Mouse (Mus musculus) midbrain, embryonic 10.5 days (tissue): ENCODE data around the gene Dtx3l. TPM values are rescaled to one million over a fixed set of nuclear protein-coding genes. Genes with fewer than 3 reads are reported as not detected.
"Not testable (repeated sequence)": the region's sequence is repeated elsewhere in the genome, so short reads cannot be mapped to it uniquely, and the experiment has no call there.

Experiments used
- DNase-seq: peaks from one replicate; pipeline ENCODE4 v3.0.0-alpha.2; 2017; ENCODE audit warnings: low spot score
- H3K27ac ChIP-seq: fragments of 300-500 bp; sonication (generic); replicated peaks from 2 replicates; pipeline ENCODE4 v1.5.1; 2016; ENCODE audit warnings: mild to moderate bottlenecking
- H3K27me3 ChIP-seq: fragments of 300-500 bp; sonication (generic); 2 replicates; pipeline ENCODE4 v1.6.1; 2016; ENCODE audit warnings: low read depth, mild to moderate bottlenecking; ENCODE audit not compliant: poor library complexity, severe bottlenecking
- H3K36me3 ChIP-seq: fragments of 300-500 bp; sonication (generic); 2 replicates; pipeline ENCODE4 v1.6.1; 2016; ENCODE audit warnings: mild to moderate bottlenecking, moderate library complexity
- H3K4me1 ChIP-seq: fragments of 300-500 bp; sonication (generic); 2 replicates; pipeline ENCODE4 v1.6.1; 2016
- H3K4me3 ChIP-seq: fragments of 300-500 bp; sonication (generic); 2 replicates; pipeline ENCODE4 v1.5.1; 2016; ENCODE audit warnings: mild to moderate bottlenecking, moderate library complexity
- H3K9me3 ChIP-seq: fragments of 300-500 bp; sonication (generic); replicated peaks from 2 replicates; pipeline ENCODE4 v1.6.1; 2016; ENCODE audit warnings: mild to moderate bottlenecking
- WGBS: fragments of 180-500 bp; shearing (Covaris S2); methylation state at CpG from one replicate; pipeline ENCODE4 v1.1.7; 2016; 5-methylcytosine and 5-hydroxymethylcytosine counted together
- polyA plus RNA-seq: library from polyadenylated mRNA; unstranded; fragments of >200 nt; fragmentation: Nextera tagmentation; extraction: Ambion mirVana; gene quantifications from 2 replicates; pipeline ENCODE4 v1.2.1, GENCODE M21; 2016

The Dtx3l gene
- 2.8 and 2.9 TPM in 2 replicates for polyA plus RNA-seq

DNA sequence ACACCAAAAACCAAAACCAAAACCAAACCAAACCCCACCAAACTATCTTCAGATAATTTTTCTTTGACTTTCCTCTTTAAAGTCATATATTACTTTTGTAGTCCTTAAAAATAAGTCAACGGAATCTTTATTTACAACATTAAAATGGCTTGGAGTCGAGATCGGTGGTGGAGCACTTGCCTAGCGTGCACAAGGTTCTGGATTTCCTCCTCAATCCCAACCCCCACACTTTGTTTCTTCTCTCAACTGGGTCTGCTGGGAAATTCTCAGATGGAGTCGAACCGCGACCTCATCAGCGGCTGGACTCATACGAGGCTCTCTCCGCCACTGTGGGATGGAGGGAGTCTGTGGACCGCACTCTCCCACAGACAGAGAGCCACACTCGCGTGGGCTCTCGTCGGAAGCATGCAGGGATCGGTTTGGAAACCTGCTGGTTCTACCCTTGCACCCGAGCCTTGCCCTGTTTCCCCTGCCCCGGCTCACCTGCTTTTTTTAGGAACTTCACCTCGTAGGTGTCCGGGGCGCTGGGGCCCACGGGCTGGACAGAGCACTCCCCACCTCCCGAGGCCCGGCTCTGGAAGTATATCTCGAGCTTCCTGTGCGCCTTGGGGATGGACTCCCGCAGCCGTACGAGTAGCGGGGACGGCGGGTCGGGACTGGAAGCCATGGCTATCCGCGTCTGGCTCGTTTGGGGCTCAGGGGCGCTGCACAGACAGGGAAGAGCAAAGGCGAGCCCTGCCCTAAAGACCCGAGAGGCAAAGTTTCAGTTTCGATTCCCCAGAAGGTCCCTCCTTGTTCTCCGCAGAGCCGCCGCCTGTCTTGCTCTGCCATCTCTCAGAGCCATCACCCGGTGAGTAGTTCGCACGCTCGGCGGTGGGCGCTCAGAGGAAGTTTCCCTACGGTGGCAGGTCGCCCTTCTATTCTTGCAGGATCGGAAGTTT, at the start of gene Dtx3l, which contains the start of gene Parp9:
Gene Dtx3l (minus strand): TSS at position 941 of the 941 bp plus-strand sequence.
Gene Parp9 (plus strand): TSS at position 260 of the 941 bp plus-strand sequence.
- peak within 1 kb of the TSS; percentile 84 for H3K27ac ChIP-seq

DNA sequence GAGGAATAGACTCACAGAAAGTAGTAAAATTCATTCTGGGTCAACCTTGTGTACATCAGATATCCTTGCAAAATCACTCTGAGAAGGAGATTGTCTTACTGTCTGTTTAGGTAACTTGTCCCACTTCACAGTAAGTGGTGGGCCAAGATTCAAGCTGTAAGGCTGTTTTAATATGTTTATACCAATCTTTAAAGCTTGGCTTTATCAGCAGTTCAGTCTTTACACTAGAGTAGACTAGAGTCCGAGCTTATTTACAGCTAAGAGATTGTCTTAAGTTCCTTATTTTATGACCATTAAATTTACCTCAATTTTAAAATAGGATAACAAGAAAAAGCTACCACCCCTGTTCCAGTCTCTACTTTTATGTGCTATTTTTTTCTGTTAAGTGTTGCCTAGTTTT, 49.0 kb upstream of the Dtx3l start:
- Histone ChIP-seq H3K4me3 (no peak overlapping the region), H3K9me3 (no peaks in the 10 kb centered on the region), H3K27ac (no peak overlapping the region), H3K36me3 (peaks cover 11% of the 10 kb centered on the region), H3K4me1 (peaks cover 10% of the 10 kb centered on the region), H3K27me3 (no peaks in the 10 kb centered on the region)
- DNase-seq: no peak
- 87% methylated on average over 1 of the region's 1 CpGs for WGBS

More for the DNA sequence above, at the start of gene Dtx3l, which contains the start of gene Parp9:
- 2% methylated on average over 52 of the region's 52 CpGs for WGBS
- Histone ChIP-seq H3K9me3 (no peaks in the 10 kb centered on the region), H3K4me1 (peaks cover 15% of the 10 kb centered on the region), H3K36me3 (no peaks in the 10 kb centered on the region), H3K4me3 (peak within 1 kb of the TSS; percentile 75), H3K27me3 (peaks cover 31% of the 10 kb centered on the region)
- DNase-seq: peak; percentile 65

DNA sequence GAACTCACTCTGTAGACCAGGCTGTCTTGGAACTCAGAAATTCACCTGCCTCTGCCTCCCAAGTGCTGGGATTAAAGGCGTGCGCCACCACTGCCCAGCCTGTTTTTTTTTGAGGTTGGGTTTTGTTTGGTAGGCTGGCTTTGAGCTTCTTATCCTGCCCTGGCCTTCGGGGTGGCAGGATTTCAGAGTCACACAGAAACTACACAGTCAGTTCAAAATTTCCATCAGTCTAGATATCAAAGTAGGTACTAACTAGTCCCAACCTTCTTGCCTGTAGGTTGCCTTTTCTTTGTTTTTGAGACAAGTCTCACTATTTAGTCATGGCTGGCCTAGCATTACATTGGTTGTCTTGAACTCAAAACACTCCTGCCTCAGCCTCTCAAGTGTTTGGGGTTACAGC, 45.5 kb upstream of the Dtx3l start:
- H3K9me3 ChIP-seq: peaks cover 3% of the 10 kb centered on the region
- no peak overlapping the region for H3K27ac ChIP-seq
- peaks cover 16% of the 10 kb centered on the region for H3K4me1 ChIP-seq
- no peaks in the 10 kb centered on the region for H3K27me3 ChIP-seq
- WGBS: 73% methylated on average over 3 of the region's 3 CpGs
- DNase-seq: no peak
- H3K36me3 ChIP-seq: peaks cover 10% of the 10 kb centered on the region
- peak overlapping the region; percentile 93 for H3K4me3 ChIP-seq

DNA sequence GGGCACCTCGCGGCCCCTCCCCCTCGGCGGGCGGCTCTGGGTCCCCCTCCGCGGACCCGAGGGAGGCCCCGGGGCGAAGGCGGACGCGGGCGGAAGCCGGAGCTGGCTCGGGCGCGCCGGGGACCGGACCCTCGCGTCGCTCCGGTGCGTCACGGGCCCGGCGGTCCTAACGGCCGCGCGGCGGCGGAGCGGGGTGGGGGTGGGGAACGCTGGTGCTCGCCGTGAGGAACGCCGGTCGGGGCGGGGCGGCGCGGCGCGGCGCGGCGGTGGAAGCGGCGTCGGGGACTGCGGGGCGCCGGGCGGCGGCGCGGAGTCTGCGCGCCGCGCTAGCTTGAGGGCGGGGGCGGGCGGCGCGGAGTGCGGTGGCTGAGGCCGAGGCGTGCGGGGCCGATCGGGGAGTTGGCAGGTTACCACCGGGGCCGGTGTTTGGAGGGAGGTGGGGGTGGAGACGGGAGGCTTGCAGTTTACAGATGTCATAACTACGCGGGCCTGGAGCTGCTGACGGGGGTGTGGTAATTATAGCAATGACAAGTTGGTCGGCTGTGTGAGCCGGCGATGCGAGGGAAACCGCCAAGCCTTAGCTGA, 44.7 kb upstream of the Dtx3l start:
- no peak for DNase-seq
- Histone ChIP-seq H3K4me3 (peak overlapping the region; percentile 93), H3K27me3 (no peaks in the 10 kb centered on the region), H3K9me3 (peaks cover 3% of the 10 kb centered on the region), H3K4me1 (peaks cover 16% of the 10 kb centered on the region), H3K36me3 (peaks cover 3% of the 10 kb centered on the region; the same call in 1 of the 2 replicates), H3K27ac (peak overlapping the region; percentile 98)
- WGBS: 1% methylated on average over 74 of the region's 86 CpGs

DNA sequence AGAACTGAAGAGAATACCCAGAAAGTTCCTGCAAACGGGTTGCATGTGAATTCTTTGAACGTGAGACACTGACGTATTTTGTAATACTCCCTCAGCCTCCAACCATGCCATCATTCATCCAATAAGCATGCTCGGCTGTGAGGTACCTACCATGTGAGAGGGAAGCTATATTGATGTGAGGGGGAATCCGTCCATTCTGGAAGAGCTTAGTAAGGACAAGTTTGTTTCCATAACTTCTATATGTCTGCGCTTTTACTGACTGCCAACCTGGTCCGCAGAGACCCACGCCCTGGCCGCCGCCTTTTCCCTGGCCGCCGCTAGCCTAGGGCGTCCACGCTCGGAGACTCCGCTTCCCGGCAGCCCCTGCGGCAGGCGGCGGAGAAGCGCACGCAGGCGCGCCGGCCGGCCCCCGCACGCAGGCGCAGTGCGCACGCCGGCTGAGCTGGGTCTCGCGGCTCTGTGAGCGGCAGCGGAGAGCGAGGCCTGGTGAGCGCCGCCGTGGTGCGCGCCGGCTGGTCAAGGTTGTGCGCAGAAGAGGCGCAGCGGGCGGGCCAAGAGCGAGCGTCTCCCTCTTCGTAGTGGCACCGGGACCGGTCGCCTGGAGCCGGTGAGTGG, 44.1 kb upstream of the Dtx3l start:
- H3K27me3 ChIP-seq: no peaks in the 10 kb centered on the region
- peak; percentile 91 for DNase-seq
- peak overlapping the region; percentile 93 for H3K4me3 ChIP-seq
- peaks cover 3% of the 10 kb centered on the region for H3K9me3 ChIP-seq
- H3K36me3 ChIP-seq: no peaks in the 10 kb centered on the region
- peaks cover 16% of the 10 kb centered on the region for H3K4me1 ChIP-seq
- under 1% methylated on average over 54 of the region's 54 CpGs for WGBS
- peak overlapping the region; percentile 98 for H3K27ac ChIP-seq

DNA sequence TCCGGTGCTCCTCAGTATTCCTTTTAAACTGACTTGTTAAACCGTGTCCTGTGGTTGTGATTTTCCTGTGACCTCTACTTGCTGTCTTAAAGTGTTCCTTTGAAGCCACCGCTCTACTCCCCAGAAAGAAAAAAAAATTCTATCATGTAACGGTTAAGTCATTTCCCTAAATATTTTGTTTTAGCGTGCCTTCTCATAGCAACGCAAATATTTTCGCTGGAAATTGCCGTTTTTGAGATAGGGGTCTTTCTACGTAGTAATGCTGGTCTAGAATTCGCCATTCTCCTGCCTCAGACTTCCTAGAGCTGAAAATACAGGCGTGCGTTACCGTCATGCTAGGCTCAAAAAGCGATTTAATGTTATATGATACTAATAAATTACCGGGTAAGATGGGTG, 43.6 kb upstream of the Dtx3l start:
- H3K27me3 ChIP-seq: no peaks in the 10 kb centered on the region
- H3K9me3 ChIP-seq: peaks cover 3% of the 10 kb centered on the region
- no peaks in the 10 kb centered on the region for H3K36me3 ChIP-seq
- peak overlapping the region; percentile 93 for H3K4me3 ChIP-seq
- H3K27ac ChIP-seq: peak overlapping the region; percentile 98
- WGBS: 6% methylated on average over 15 of the region's 15 CpGs
- DNase-seq: no peak
- peaks cover 16% of the 10 kb centered on the region for H3K4me1 ChIP-seq

DNA sequence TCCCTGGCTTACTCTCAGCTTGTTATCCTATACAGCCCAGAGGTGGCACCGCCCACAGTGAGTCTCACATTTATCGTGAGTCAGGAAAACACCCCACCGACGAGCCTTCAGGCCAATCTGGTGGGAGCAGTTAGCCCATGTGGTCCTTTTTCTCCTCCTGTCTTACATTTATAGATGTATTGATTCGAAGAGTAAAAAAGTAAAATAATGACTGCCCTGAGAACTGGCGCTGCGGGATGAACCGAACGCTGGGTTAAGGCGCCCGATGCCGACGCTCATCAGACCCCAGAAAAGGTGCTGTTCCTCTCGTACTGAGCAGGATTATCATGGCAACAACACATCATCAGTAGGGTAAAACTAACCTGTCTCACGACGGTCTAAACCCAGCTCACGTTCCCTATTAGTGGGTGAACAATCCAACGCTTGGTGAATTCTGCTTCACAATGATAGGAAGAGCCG, 42.4 kb upstream of the Dtx3l start:
- WGBS: 51% methylated on average over 19 of the region's 19 CpGs
- no peak overlapping the region for H3K27ac ChIP-seq
- H3K27me3 ChIP-seq: no peaks in the 10 kb centered on the region
- H3K4me1 ChIP-seq: peaks cover 16% of the 10 kb centered on the region
- H3K9me3 ChIP-seq: peaks cover 3% of the 10 kb centered on the region
- H3K4me3 ChIP-seq: no peak overlapping the region
- DNase-seq: peak; percentile 100
- no peaks in the 10 kb centered on the region for H3K36me3 ChIP-seq

DNA sequence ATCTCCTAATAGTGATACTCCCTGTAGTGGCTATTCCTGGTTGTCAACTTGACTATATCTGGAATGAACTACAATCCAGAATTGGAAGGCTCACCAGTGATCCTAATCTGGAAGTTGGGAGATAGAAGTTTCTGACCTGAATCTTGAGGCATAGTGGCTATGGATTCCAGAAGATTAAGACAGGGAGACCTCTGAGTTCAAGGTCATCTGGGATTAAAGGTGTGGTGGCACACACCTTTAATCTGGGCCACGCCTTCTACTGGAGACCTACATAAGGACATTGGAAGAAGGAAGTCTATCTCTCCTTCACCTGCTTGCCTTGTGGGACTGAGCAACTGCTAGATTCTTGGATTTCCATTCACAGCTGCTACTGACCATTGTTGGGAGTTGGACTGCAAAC, 39.5 kb upstream of the Dtx3l start, which contains the start of gene Kpna1:
Gene Kpna1 (plus strand): TSS at position 301 of the 400 bp plus-strand sequence.
- not testable (repeated sequence) for H3K27me3 ChIP-seq, DNase-seq
- 91% methylated on average over 1 of the region's 1 CpGs for WGBS

DNA sequence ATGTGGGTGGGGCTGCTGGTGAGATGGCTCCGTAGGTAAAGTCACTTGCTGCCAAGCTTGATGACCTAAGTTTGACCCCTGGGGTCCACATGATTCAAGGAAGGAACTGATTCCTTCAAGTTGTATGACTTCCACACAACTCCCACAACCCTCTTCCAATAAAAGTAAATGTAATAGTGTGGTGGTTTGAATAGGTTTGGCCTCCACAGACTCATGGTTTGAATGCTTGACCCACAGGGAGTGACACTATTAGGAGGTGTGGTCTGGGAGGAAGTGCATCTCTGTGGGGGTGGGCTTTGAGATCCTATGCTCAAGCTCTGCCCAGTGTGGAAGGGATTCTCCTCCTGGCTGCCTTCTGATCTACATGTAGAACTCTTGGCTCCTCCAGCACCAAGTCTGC, 35.1 kb upstream of the Dtx3l start:
- WGBS: 68% methylated on average over 1 of the region's 1 CpGs
- H3K4me3 ChIP-seq: no peak overlapping the region
- no peaks in the 10 kb centered on the region for H3K36me3 ChIP-seq
- no peaks in the 10 kb centered on the region for H3K4me1 ChIP-seq
- no peaks in the 10 kb centered on the region for H3K27me3 ChIP-seq
- H3K9me3 ChIP-seq: no peaks in the 10 kb centered on the region
- no peak for DNase-seq
- H3K27ac ChIP-seq: no peak overlapping the region

More for the DNA sequence above, 39.5 kb upstream of the Dtx3l start, which contains the start of gene Kpna1:
- not testable (repeated sequence) for H3K4me3 ChIP-seq, H3K9me3 ChIP-seq, H3K36me3 ChIP-seq, H3K27ac ChIP-seq, H3K4me1 ChIP-seq

DNA sequence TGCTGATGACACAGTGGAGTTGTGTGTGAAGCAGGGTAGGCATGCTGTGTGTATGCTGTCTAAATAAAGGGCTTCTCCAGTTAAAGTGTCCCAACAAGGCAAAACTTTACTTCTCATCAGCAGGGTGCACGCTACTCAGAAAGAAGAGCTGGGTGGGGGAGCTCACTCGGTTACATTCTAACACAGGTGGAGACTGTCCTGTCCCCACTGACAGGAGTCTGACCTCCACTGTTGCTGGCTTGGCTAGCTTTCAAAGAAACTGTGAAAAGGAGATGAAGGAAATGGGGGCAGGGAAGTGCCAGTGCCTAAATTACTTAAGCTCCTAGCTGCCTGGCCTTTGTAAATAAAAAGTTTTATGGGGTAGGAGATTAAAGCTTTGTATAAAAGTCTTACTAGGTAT, 29.2 kb upstream of the Dtx3l start:
- H3K9me3 ChIP-seq: no peaks in the 10 kb centered on the region
- H3K27ac ChIP-seq: no peak overlapping the region
- H3K36me3 ChIP-seq: no peaks in the 10 kb centered on the region
- H3K4me1 ChIP-seq: 0 out of 2 replicates have a peak, but pooled peaks cover 3% of the 10 kb centered on the region
- no peaks in the 10 kb centered on the region for H3K27me3 ChIP-seq
- no peak for DNase-seq
- 60% methylated on average over 2 of the region's 2 CpGs for WGBS
- no peak overlapping the region for H3K4me3 ChIP-seq

DNA sequence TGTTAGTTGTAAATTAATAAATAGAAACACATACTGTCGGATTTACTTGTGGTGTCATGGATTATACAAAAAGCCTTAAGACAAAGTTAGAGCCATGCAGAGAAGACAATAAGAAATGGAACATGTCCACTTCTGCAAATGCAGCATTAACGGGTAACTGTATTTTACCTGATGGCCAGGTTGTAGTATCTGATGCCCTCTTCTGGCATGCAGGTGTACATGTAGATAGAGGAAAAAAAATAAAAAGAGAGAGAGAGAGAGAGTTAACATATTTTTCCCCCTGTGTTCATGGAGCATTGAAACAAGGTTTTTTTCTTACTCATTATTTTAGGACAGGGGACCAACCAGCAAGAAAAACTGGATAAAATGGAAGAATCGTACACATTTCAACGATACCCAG, 28.4 kb upstream of the Dtx3l start:
- no peak for DNase-seq
- 90% methylated on average over 4 of the region's 4 CpGs for WGBS
- Histone ChIP-seq H3K4me3 (no peak overlapping the region), H3K9me3 (no peaks in the 10 kb centered on the region), H3K27ac (no peak overlapping the region), H3K4me1 (0 out of 2 replicates have a peak, but pooled peaks cover 3% of the 10 kb centered on the region), H3K36me3 (no peaks in the 10 kb centered on the region), H3K27me3 (no peaks in the 10 kb centered on the region)

DNA sequence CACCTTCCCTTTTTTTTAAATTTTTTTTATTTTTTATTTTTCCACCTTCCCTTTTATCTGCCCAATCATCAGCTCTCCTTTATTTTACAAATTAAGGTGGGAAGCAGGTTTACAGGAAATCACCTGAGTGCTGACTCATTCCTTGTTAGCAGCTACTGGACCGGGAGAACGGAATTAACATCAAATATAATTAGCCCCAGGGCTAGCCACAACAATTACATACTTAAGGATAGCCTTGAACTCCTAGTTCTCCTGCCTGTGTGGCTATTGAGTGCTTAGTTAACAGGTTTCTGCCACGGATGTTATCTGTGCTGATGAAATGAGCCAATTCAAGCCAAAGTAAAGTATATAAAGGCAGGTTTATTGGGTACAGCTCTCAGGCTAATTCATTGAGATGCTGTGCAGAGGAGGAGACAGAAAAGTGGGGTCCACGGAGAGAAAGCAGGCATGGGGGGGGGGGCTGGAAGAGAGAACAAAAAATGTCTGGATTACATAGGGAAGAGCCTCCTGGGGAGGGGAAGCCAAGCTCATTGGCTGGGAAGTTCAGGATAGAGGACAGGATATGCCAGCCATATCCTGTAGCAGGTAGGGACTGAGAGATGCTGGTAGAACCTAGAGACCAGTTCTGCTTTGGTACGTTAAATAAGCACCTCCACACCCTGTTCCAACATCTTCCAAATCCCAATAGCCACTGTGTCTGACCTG, 27.6 kb upstream of the Dtx3l start:
- Histone ChIP-seq H3K27ac (no peak overlapping the region), H3K36me3 (no peaks in the 10 kb centered on the region), H3K4me3 (no peak overlapping the region), H3K27me3 (no peaks in the 10 kb centered on the region), H3K9me3 (no peaks in the 10 kb centered on the region), H3K4me1 (0 out of 2 replicates have a peak, but pooled peaks cover 3% of the 10 kb centered on the region)
- WGBS: 69% methylated on average over 5 of the region's 5 CpGs
- no peak for DNase-seq
